Mouse (Mus musculus): ENCODE data around the gene Frmd4a. TPM values are rescaled to one million over a fixed set of nuclear protein-coding genes. Genes with fewer than 3 reads are reported as not detected.

Gene Frmd4a
- polyA plus RNA-seq, 1 experiment: 4.2 TPM

DNA sequence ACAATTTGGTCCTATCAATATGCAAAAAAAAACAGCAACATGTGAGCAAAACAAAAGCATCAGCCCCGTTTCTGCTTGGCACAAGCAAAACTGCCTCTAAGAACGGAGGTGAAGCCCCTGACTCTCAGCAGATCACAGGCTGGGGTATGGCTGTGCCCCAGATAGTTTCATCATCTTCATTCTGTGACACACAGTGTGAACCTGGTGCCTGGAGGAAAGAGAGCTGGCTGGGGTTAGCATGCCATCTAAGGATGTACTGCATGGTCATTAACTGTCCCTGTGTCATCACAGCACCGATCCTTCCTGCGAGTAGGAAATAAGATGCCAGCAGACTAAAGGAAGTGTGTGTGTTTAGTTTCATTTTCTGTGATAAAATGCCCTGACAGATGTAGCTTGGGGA, 152.7 kb downstream of the Frmd4a start:
- no peak overlapping the region for H3K27ac ChIP-seq (ENCODE audit: insufficient read depth, low read depth, low read length)
- H3K27me3 ChIP-seq (ENCODE audit: control insufficient read depth, insufficient read depth, low read length): no peaks in the 10 kb centered on the region
- no peak overlapping the region for H3K4me3 ChIP-seq (ENCODE audit: low read depth, low read length)
- 78% methylated on average over 4 of the region's 4 CpGs for WGBS
- H3K4me1 ChIP-seq (ENCODE audit: control insufficient read depth, insufficient read depth, insufficient read length, low read length): no peaks in the 10 kb centered on the region
- no peaks in the 10 kb centered on the region for H3K36me3 ChIP-seq (ENCODE audit: control insufficient read depth, insufficient read depth, low read length)
- no peak for TF ChIP-seq CTCF (IDR thresholded peaks at IDR 0.05; ENCODE audit: extremely low read depth, insufficient read length, insufficient replicate concordance, low read depth, low read length)
- TF ChIP-seq POLR2A (IDR thresholded peaks at IDR 0.05; ENCODE audit: low read depth, low read length): no peak

- Histone ChIP-seq H3K36me3 (ENCODE audit: control insufficient read depth, insufficient read depth, low read length) (no peaks in the 10 kb centered on the region), H3K4me1 (ENCODE audit: control insufficient read depth, insufficient read depth, insufficient read length, low read length) (no peaks in the 10 kb centered on the region), H3K4me3 (ENCODE audit: low read depth, low read length) (no peak overlapping the region), H3K27me3 (ENCODE audit: control insufficient read depth, insufficient read depth, low read length) (no peaks in the 10 kb centered on the region), H3K27ac (ENCODE audit: insufficient read depth, low read depth, low read length) (no peak overlapping the region)
- TF ChIP-seq CTCF (IDR thresholded peaks at IDR 0.05; ENCODE audit: extremely low read depth, insufficient read length, insufficient replicate concordance, low read depth, low read length) (no peak), POLR2A (IDR thresholded peaks at IDR 0.05; ENCODE audit: low read depth, low read length) (no peak)
- 91% methylated on average over 8 of the region's 8 CpGs for WGBS
Measured at GRCm38 (mm10) chr2:4184991-4185390, 167.5 kb downstream of the Frmd4a start.

- Histone ChIP-seq H3K4me1 (ENCODE audit: control insufficient read depth, insufficient read depth, insufficient read length, low read length) (no peaks in the 10 kb centered on the region), H3K4me3 (ENCODE audit: low read depth, low read length) (no peak overlapping the region), H3K36me3 (ENCODE audit: control insufficient read depth, insufficient read depth, low read length) (no peaks in the 10 kb centered on the region), H3K27ac (ENCODE audit: insufficient read depth, low read depth, low read length) (no peak overlapping the region), H3K27me3 (ENCODE audit: control insufficient read depth, insufficient read depth, low read length) (no peaks in the 10 kb centered on the region)
- no peak for TF ChIP-seq POLR2A (IDR thresholded peaks at IDR 0.05; ENCODE audit: low read depth, low read length)
- no peak for TF ChIP-seq CTCF (IDR thresholded peaks at IDR 0.05; ENCODE audit: extremely low read depth, insufficient read length, insufficient replicate concordance, low read depth, low read length)
- WGBS: 65% methylated on average over 4 of the region's 4 CpGs
Measured at GRCm38 (mm10) chr2:4187521-4187920, 170.0 kb downstream of the Frmd4a start.

DNA sequence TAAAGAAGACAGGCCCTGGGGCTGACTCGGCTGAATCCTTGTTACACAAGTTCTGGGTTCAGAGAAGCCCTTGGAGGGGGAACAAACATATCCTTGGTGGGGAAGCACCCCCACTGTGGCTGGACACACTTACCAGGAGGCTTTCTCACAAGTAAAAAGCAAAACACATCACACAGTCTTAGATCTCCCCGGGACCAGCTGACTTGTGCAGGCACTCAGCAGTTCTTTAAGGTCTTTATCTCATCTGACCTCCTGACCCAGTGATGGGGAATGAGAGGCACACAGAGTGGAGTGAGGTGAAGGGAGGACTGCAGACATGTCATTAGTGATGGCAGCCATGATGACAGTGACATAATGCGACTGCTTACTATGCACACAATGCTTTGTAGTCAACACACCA, 170.8 kb downstream of the Frmd4a start:
- Histone ChIP-seq H3K4me1 (ENCODE audit: control insufficient read depth, insufficient read depth, insufficient read length, low read length) (no peaks in the 10 kb centered on the region), H3K27me3 (ENCODE audit: control insufficient read depth, insufficient read depth, low read length) (no peaks in the 10 kb centered on the region), H3K27ac (ENCODE audit: insufficient read depth, low read depth, low read length) (no peak overlapping the region), H3K4me3 (ENCODE audit: low read depth, low read length) (no peak overlapping the region), H3K36me3 (ENCODE audit: control insufficient read depth, insufficient read depth, low read length) (no peaks in the 10 kb centered on the region)
- 43% methylated on average over 3 of the region's 3 CpGs for WGBS
- TF ChIP-seq POLR2A (IDR thresholded peaks at IDR 0.05; ENCODE audit: low read depth, low read length): no peak
- no peak for TF ChIP-seq CTCF (IDR thresholded peaks at IDR 0.05; ENCODE audit: extremely low read depth, insufficient read length, insufficient replicate concordance, low read depth, low read length)

- H3K36me3 ChIP-seq (ENCODE audit: control insufficient read depth, insufficient read depth, low read length): no peaks in the 10 kb centered on the region
- no peaks in the 10 kb centered on the region for H3K4me1 ChIP-seq (ENCODE audit: control insufficient read depth, insufficient read depth, insufficient read length, low read length)
- H3K27me3 ChIP-seq (ENCODE audit: control insufficient read depth, insufficient read depth, low read length): no peaks in the 10 kb centered on the region
- H3K27ac ChIP-seq (ENCODE audit: insufficient read depth, low read depth, low read length): no peak overlapping the region
- H3K4me3 ChIP-seq (ENCODE audit: low read depth, low read length): no peak overlapping the region
- 89% methylated on average over 3 of the region's 3 CpGs for WGBS
- TF ChIP-seq CTCF (IDR thresholded peaks at IDR 0.05; ENCODE audit: extremely low read depth, insufficient read length, insufficient replicate concordance, low read depth, low read length) (no peak), POLR2A (IDR thresholded peaks at IDR 0.05; ENCODE audit: low read depth, low read length) (no peak)
Measured at GRCm38 (mm10) chr2:4190345-4190744, 172.8 kb downstream of the Frmd4a start.

DNA sequence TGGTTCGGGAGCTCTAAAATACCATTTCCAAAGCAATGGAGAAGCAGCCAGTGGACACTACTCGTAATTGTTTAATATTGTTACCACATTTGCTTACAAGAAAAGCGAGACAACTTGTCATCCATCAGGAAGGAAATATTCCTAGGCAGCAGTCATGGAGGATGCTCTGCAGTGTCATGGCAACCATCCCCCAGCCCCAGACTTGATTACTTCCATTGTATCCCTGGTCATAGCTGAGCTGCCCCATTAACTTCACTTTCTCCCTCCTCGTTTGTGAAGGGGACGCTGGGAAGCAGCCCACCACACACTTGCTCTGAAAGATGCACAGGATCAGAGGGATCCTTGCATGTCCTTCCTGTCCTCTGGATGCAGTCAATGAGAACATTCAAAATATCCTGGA, 173.5 kb downstream of the Frmd4a start:
- H3K4me3 ChIP-seq (ENCODE audit: low read depth, low read length): no peak overlapping the region
- no peaks in the 10 kb centered on the region for H3K36me3 ChIP-seq (ENCODE audit: control insufficient read depth, insufficient read depth, low read length)
- no peaks in the 10 kb centered on the region for H3K27me3 ChIP-seq (ENCODE audit: control insufficient read depth, insufficient read depth, low read length)
- no peak overlapping the region for H3K27ac ChIP-seq (ENCODE audit: insufficient read depth, low read depth, low read length)
- 75% methylated on average over 5 of the region's 5 CpGs for WGBS
- TF ChIP-seq POLR2A (IDR thresholded peaks at IDR 0.05; ENCODE audit: low read depth, low read length) (no peak), CTCF (IDR thresholded peaks at IDR 0.05; ENCODE audit: extremely low read depth, insufficient read length, insufficient replicate concordance, low read depth, low read length) (no peak)
- H3K4me1 ChIP-seq (ENCODE audit: control insufficient read depth, insufficient read depth, insufficient read length, low read length): no peaks in the 10 kb centered on the region

GRCm38 (mm10) chr2:4193206-4193605, 175.7 kb downstream of the Frmd4a start:
- no peak overlapping the region for H3K4me3 ChIP-seq (ENCODE audit: low read depth, low read length)
- H3K27me3 ChIP-seq (ENCODE audit: control insufficient read depth, insufficient read depth, low read length): no peaks in the 10 kb centered on the region
- no peaks in the 10 kb centered on the region for H3K36me3 ChIP-seq (ENCODE audit: control insufficient read depth, insufficient read depth, low read length)
- no peaks in the 10 kb centered on the region for H3K4me1 ChIP-seq (ENCODE audit: control insufficient read depth, insufficient read depth, insufficient read length, low read length)
- H3K27ac ChIP-seq (ENCODE audit: insufficient read depth, low read depth, low read length): no peak overlapping the region
- TF ChIP-seq POLR2A (IDR thresholded peaks at IDR 0.05; ENCODE audit: low read depth, low read length) (no peak), CTCF (IDR thresholded peaks at IDR 0.05; ENCODE audit: extremely low read depth, insufficient read length, insufficient replicate concordance, low read depth, low read length) (no peak)
